ENCODE assay signal across 15 mouse cellular contexts in the genomic region with DNA sequence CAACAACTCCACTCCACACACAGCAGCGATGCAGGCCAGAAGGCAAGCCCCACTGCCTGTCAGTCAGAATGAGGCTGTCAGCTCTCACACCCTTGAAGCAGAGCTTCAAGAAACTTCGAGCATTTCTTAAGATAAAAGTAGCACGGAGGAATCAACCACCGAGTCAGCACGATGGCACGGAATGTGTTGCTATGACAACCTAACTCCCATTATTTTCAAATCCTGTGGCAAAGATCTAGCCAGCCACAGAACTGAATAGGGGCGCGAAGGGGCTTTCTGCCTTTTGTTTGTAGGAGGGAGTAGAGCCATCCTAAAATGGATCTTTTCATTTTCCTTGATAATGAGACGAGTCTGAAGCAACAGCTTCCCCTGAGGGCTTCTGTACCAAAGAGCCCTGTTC.
DNase-seq lines count a peak whose midpoint lies in the region; ATAC-seq and TF ChIP-seq lines count a peak whose summit lies in the region.
"Had no signal": no experiment of that assay in that cellular context is flagged by ENCODE, and none has a peak within 500 bp of the region (broad histone marks: within the 10 kb centered on the region; RNA-seq: fewer than 3 reads in every experiment).

No protein-coding gene starts in this region.

- no peaks in the 10 kb centered on the region for H3K36me3 ChIP-seq in forebrain, embryonic 10.5 days (replicated peaks)
- H3K36me3 ChIP-seq in hindbrain, embryonic 14.5 days (replicated peaks; ENCODE audit: control insufficient read depth, insufficient read depth), result no peaks in the 10 kb centered on the region
- no peaks in the 10 kb centered on the region for H3K36me3 ChIP-seq in midbrain, postnatal 0 days (ENCODE audit: insufficient read depth, low read length)
- H3K36me3 ChIP-seq: G1E; limb, embryonic 15.5 days had no signal

- H3K4me3 ChIP-seq in forebrain, embryonic 10.5 days, result no peak overlapping the region
- H3K4me3 ChIP-seq in hindbrain, embryonic 14.5 days (replicated peaks; ENCODE audit: low read length), result no peak overlapping the region
- no peak overlapping the region for H3K4me3 ChIP-seq in midbrain, postnatal 0 days (ENCODE audit: low read depth, low read length)
- H3K4me3 ChIP-seq: layer of hippocampus, adult 2 months; limb, embryonic 15.5 days had no signal

- no peak overlapping the region for H3K4me2 ChIP-seq in hindbrain, embryonic 14.5 days (replicated peaks)
- no peak overlapping the region for H3K4me2 ChIP-seq in midbrain, postnatal 0 days (ENCODE audit: low read depth, low read length, poor library complexity, severe bottlenecking)
- H3K4me2 ChIP-seq: limb, embryonic 15.5 days had no signal

- no peak overlapping the region for H3K27ac ChIP-seq in forebrain, embryonic 10.5 days
- H3K27ac ChIP-seq in hindbrain, embryonic 14.5 days, result peak overlapping the region; percentile 49
- H3K27ac ChIP-seq in midbrain, postnatal 0 days (ENCODE audit: low read depth, low read length), result peak overlapping the region; percentile 82
- H3K27ac ChIP-seq: layer of hippocampus, adult 2 months; limb, embryonic 15.5 days had no signal

- peaks cover 18% of the 10 kb centered on the region for H3K27me3 ChIP-seq in forebrain, embryonic 10.5 days (ENCODE audit: poor library complexity, severe bottlenecking)
- no peaks in the 10 kb centered on the region for H3K27me3 ChIP-seq in hindbrain, embryonic 14.5 days (ENCODE audit: control insufficient read depth, insufficient read depth, low read length)
- no peaks in the 10 kb centered on the region for H3K27me3 ChIP-seq in midbrain, postnatal 0 days (ENCODE audit: insufficient read depth, low read length)
- H3K27me3 ChIP-seq: limb, embryonic 15.5 days had no signal

- no peaks in the 10 kb centered on the region for H3K9me3 ChIP-seq in forebrain, embryonic 10.5 days
- no peaks in the 10 kb centered on the region for H3K9me3 ChIP-seq in hindbrain, embryonic 14.5 days (ENCODE audit: control insufficient read depth, low read length)
- H3K9me3 ChIP-seq in midbrain, postnatal 0 days (ENCODE audit: low read length), result no peaks in the 10 kb centered on the region
- H3K9me3 ChIP-seq: limb, embryonic 15.5 days had no signal

- intact Hi-C loops in left cerebral cortex, postnatal 14 days (cut with DNase I), result no loop called here
- intact Hi-C loops in left cerebral cortex, postnatal 4 days (cut with DNase I), result loop anchor here (5.0 kb wide), 1 partner anchor 66 kb away; no protein-coding TSS in a partner anchor

- DNase-seq in left cerebral cortex, postnatal 14 days (ENCODE audit: low spot score in 2 of 2), result peak; percentile 23 to 52
- DNase-seq in left cerebral cortex, postnatal 4 days, result no peak
- DNase-seq in forebrain, embryonic 10.5 days (ENCODE audit: extremely low spot score, low spot score), result peak; percentile 21
- DNase-seq in hindbrain, embryonic 14.5 days (ENCODE audit: low spot score), result peak; percentile 74
- DNase-seq in midbrain, postnatal 0 days (ENCODE audit: low spot score), result peak; percentile 75
- no peak for DNase-seq in cerebellum, postnatal 14 days
- DNase-seq in kidney, adult 8-10 months, result no peak
- DNase-seq: gastrocnemius, postnatal 25 days; kidney, adult 18-20 months; thymus, postnatal 25 days had no signal

- WGBS in forebrain, embryonic 10.5 days, result 36% methylated on average over 9 of the region's 9 CpGs
- WGBS in hindbrain, embryonic 14.5 days, result 13% methylated on average over 9 of the region's 9 CpGs
- WGBS in midbrain, postnatal 0 days, result 10% methylated on average over 9 of the region's 9 CpGs

- no peak overlapping the region for H3K9ac ChIP-seq in hindbrain, embryonic 14.5 days
- no peak overlapping the region for H3K9ac ChIP-seq in midbrain, postnatal 0 days (replicated peaks; ENCODE audit: low read length, poor library complexity, severe bottlenecking)
- H3K9ac ChIP-seq: limb, embryonic 15.5 days had no signal

- H3K4me1 ChIP-seq in forebrain, embryonic 10.5 days, result peaks cover 34% of the 10 kb centered on the region
- H3K4me1 ChIP-seq in hindbrain, embryonic 14.5 days (replicated peaks; ENCODE audit: control insufficient read depth, insufficient read depth, low read length), result peaks cover 30% of the 10 kb centered on the region
- peaks cover 16% of the 10 kb centered on the region; the same call in 1 of the 2 replicates for H3K4me1 ChIP-seq in midbrain, postnatal 0 days (ENCODE audit: insufficient read depth, low read length)
- H3K4me1 ChIP-seq: limb, embryonic 15.5 days had no signal

- TF ChIP-seq CTCF in midbrain, postnatal 0 days (IDR thresholded peaks at IDR 0.05), result no peak

- peak; percentile 71 for ATAC-seq in hindbrain, embryonic 14.5 days (ENCODE audit: low FRiP score)
- ATAC-seq in midbrain, postnatal 0 days (ENCODE audit: low FRiP score), result peak; percentile 61; the same call in 1 of the 2 replicates
- no peak for ATAC-seq in megakaryocyte progenitor cell, adult 5-6 weeks (replicated peaks; ENCODE audit: poor library complexity)
- ATAC-seq: activated CD4-positive, CD25-positive, alpha-beta regulatory T cell, adult 4 months had no signal

Comparison
In these comparisons a context has a peak if more than half of its experiments do, and no peak if none do; other contexts are left out.
1. DNase-seq: peak in left cerebral cortex, postnatal 14 days (2 of 2), forebrain, embryonic 10.5 days (single experiment), hindbrain, embryonic 14.5 days (single experiment) and midbrain, postnatal 0 days (single experiment); none in left cerebral cortex, postnatal 4 days (single experiment), cerebellum, postnatal 14 days (0 of 2) and kidney, adult 8-10 months (0 of 2).